Mouse (Mus musculus) cerebellum, adult 18-20 months (tissue): ENCODE data around the gene Kif20b.

Source experiments
- DNase-seq, 2 experiments: peaks; one replicate each; pipeline ENCODE4 v3.0.0; 2021

Gene Kif20b

GRCm38 (mm10) chr19:34921652-34922602 is at the start of gene Kif20b:
Kif20b (plus strand) TSS chr19:34922361.
- peak; percentile 87 to 90 for DNase-seq

GRCm38 (mm10) chr19:34876676-34877075 is 45.5 kb upstream of the Kif20b start:
- no peak for DNase-seq

- peak; percentile 77 to 86 for DNase-seq
Observed at GRCm38 (mm10) chr19:34877898-34878602, 44.1 kb upstream of the Kif20b start.

GRCm38 (mm10) chr19:34878603-34879541 is 43.3 kb upstream of the Kif20b start, which contains the start of gene Pank1:
Pank1 (minus strand) TSS chr19:34879455.
- peak; percentile 79 for DNase-seq

DNA sequence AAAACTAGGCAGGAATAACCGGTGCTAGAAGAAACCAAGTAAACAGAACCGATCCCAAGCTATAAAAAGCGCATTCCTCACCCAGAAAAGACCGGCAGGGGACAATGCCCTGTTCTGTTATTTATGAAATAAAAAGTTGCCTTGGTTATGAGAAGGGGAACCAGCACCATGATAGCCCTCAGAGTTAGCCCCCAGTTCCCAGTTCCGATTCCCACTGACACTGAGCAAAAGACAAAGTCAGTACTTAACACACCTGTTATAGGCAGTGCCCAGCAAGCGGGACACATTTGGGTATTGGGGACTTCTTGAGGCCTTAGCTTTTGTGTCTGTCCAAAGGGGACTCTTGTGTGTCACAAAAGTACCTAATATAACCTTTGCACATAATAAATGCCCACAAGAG is 42.5 kb upstream of the Kif20b start:
- DNase-seq: no peak

DNA sequence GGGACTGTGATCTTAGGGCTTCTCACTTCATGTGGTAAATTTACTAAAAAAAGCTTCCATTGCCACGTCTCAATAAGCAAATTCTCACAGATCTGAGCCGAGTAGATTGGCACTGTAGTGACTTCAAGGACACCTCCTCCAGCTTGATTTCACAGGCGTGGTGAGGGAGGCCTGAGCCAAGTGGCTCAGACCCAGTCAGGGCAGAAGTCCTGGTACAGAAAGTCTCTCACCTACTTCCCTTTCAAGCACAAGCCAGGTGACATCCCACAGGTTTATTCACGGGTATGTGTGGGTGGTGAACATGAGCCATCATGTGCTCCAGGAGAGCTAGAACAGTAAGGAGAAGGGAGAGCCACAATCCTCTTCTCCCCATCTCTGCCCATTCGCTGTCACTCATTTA is 41.0 kb upstream of the Kif20b start:
- no peak for DNase-seq

- DNase-seq: no peak
Observed at GRCm38 (mm10) chr19:34882443-34882842, 39.7 kb upstream of the Kif20b start.

GRCm38 (mm10) chr19:34883526-34884224 is 38.5 kb upstream of the Kif20b start:
- no peak for DNase-seq

DNA sequence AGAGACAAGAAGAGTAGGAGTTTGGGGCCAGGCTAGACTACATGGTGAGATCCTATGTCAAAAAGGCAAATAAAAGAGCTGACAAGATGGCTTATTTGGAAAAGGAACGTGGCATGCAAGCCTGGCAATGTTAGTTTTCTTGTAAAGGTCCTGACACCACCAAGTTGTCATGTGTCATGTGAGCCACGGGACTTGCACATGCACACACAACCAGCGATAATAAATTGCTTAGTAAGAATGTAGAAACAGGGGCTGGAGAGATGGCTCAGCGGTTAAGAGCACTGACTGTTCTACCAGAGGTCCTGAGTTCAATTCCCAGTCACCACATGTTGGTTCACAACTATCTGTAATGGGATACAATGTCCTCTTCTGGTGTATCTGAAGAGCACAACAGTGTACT is 35.8 kb upstream of the Kif20b start:
- DNase-seq: no peak

DNA sequence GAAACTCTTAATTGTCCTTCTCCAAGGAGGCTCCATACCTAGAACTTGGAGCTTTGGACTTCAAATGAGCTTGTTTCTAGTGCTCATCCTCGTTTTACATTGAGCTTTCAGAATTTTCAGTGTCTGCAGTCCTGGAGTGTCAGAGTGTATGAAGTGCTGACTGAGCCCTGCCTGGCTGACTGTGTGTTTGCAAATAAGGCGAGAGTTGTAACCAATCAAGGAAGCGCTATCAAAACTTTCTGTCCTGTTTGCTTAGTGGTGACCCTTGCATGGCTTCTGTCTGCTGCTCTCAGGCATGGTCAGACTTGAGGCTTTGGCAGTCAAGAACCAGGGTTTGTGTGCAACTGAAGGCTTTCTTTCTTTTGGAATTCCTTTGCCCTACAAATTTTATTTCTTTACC is 31.2 kb upstream of the Kif20b start:
- DNase-seq: no peak

GRCm38 (mm10) chr19:34891590-34891989 is 30.6 kb upstream of the Kif20b start:
- DNase-seq: no peak

GRCm38 (mm10) chr19:34895082-34895481 is 27.1 kb upstream of the Kif20b start:
- DNase-seq: no peak

DNA sequence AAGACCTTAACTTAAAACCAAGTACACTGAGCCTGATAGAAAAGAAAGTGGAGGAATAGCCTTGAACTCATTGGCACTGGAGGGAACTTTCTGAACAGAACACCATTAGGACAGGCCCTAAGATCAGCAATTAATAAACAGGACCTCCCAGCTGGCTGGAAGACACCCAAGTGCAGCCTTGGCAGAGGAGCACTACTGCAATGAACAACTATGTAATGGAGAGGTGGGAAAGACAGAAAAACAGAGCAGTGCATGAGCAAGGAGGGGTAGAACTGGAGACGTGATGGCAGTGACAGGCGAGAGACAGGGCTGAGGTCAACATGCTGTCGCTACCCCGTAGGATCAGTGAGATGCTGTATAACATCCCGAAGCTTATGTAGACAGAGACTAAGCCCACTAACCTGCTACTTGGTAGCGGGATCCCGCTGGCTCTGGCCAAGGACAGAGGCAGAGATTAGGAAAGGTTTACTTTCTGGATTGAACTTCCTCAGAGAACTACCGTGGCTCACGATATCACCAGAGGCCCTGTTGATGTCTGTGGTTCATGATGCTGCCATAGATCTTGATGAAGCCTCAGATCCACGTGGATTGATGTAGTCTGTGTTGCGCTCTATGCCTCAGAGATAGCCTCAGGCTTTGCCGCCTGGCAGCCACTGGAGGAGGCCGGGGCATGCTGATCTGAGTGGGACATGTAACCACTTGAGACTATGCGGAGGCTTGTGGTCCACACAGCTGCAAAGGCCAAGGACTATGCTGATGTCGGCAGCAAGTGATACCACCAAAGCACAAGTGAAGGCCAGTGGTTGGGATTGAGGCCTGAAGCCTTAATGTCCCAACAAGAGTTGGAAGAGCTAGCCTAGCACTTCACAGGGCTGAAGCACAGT is 24.8 kb upstream of the Kif20b start:
- DNase-seq: no peak

GRCm38 (mm10) chr19:34898941-34899340 is 23.2 kb upstream of the Kif20b start:
- DNase-seq: no peak

GRCm38 (mm10) chr19:34901266-34901665 is 20.9 kb upstream of the Kif20b start:
- no peak for DNase-seq

DNA sequence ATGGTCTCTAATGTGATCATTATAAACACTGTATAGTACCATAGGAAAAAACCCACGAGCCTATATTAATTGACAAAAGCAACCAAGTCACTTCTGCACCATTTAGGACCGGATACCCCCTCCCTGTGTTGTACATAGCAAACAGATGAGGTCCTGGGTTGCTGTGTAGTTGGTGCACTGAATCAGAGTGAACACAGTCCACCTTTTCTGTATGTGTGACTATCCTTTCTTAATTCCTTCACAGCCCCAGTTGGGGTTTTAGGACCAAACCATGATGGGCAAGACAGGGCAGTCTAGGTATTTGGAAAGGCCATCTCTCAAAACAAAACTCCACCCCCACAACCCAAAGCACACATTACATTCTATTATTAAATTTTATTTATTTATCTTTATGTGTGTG is 20.4 kb upstream of the Kif20b start:
- DNase-seq: no peak

- DNase-seq: no peak
Observed at GRCm38 (mm10) chr19:34904032-34904431, 18.1 kb upstream of the Kif20b start.

GRCm38 (mm10) chr19:34905424-34905823 is 16.7 kb upstream of the Kif20b start:
- no peak for DNase-seq

GRCm38 (mm10) chr19:34906772-34907171 is 15.4 kb upstream of the Kif20b start:
- no peak for DNase-seq

DNA sequence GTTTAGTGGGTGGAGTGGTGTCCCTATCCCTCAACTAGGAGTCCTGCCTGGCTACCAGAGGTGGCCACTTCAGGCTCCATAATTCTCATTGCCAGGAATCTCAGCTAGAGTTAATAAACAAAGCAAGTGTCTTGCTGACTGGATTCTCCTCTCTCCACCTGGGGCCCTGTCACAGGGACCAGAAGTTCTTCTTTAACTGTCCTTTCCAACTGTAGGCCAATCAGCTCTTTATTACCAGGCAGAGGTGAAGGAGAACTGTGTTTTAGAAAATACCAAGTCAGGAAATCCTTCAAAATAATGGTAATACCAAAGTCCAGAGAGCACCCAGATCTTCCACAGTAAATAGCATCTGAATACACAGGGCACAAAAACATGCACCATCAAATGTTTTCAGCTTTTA is 9.8 kb upstream of the Kif20b start:
- DNase-seq: no peak

DNA sequence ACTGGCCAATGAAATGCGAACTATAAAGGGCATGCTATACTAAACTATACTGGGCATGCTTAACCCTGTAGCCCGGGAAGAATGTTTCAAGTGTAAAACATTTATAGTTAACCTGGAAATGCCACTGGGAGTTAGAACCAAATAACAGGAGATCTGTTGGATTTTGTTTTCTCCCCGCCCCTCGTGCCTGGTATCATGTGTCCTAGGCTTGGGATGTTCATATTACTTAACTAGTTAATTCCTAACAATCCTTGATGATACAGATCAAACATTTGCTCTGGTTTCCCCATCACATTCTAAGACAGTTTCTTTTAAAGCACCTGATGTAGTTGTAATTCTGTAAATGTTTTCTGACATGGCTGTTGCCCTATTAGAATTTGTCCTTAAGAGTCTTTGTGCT is 2.1 kb upstream of the Kif20b start:
- no peak for DNase-seq
